Mouse (Mus musculus) neural tube, embryonic 12.5 days (tissue): ENCODE data around the gene Tbx3. TPM values are rescaled to one million over a fixed set of nuclear protein-coding genes. Genes with fewer than 3 reads are reported as not detected.
A peak's percentile ranks its signal among the peaks of the same experiment; 100 is the strongest.

Experiments
- ATAC-seq: fragments of 200-750 bp; cut with Nextera tagmentation; 2 replicates; pipeline ENCODE4 v1.8.0; 2017; ENCODE audit warnings: low read depth, mild to moderate bottlenecking, moderate TSS enrichment, moderate library complexity; ENCODE audit not compliant: low FRiP score
- H3K27ac ChIP-seq: fragments of 300-500 bp; sonication (generic); 2 replicates; pipeline ENCODE4 v1.5.1; 2016
- H3K27me3 ChIP-seq: fragments of 300-500 bp; sonication (generic); replicated peaks from 2 replicates; pipeline ENCODE4 v1.6.1; 2016; ENCODE audit warnings: mild to moderate bottlenecking
- H3K36me3 ChIP-seq: fragments of 300-500 bp; sonication (generic); 2 replicates; pipeline ENCODE4 v1.6.1; 2016; ENCODE audit warnings: mild to moderate bottlenecking
- H3K4me1 ChIP-seq: fragments of 300-500 bp; sonication (generic); 2 replicates; pipeline ENCODE4 v1.6.1; 2016
- H3K4me2 ChIP-seq: fragments of 300-500 bp; sonication (generic); replicated peaks from 2 replicates; pipeline ENCODE4 v1.6.1; 2016; ENCODE audit warnings: mild to moderate bottlenecking
- H3K4me3 ChIP-seq: fragments of 300-500 bp; sonication (generic); 2 replicates; pipeline ENCODE4 v1.5.1; 2016
- H3K9ac ChIP-seq: fragments of 300-500 bp; sonication (generic); 2 replicates; pipeline ENCODE4 v1.6.1; 2016; ENCODE audit warnings: mild to moderate bottlenecking
- H3K9me3 ChIP-seq: fragments of 300-500 bp; sonication (generic); 2 replicates; pipeline ENCODE4 v1.6.1; 2016; ENCODE audit warnings: mild to moderate bottlenecking
- WGBS: fragments of 180-500 bp; shearing (Covaris S2); methylation state at CpG from one replicate; pipeline ENCODE4 v1.1.7; 2016; 5-methylcytosine and 5-hydroxymethylcytosine counted together
- polyA plus RNA-seq: library from polyadenylated mRNA; unstranded; fragments of >200 nt; fragmentation: Nextera tagmentation; extraction: Ambion mirVana; gene quantifications from 2 replicates; pipeline ENCODE4 v1.2.1, GENCODE M21; 2016

The Tbx3 gene
- polyA plus RNA-seq, 1 experiment from 2014 or later: 11.0 TPM

DNA sequence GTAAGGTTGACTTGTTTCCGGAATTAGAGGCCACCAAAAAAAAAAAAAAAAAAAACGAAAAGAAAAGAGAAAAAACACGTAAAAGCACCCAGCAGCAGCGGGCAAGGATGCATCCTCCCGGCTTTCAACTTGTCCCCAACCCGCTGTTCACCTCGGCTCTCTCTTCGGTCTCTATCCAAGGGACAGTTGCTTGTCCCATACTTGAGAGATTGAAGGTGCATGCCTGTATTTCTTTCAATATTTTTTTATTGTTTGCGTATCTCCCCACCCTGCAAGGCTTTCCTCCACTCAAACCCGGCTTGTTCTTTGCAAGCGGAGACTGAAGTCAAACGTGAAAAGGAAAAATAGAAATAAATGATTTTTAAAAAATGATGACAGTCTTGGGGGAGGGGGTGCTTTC is 7.7 kb upstream of the Tbx3 start:
- WGBS: under 1% methylated on average over 12 of the region's 12 CpGs

DNA sequence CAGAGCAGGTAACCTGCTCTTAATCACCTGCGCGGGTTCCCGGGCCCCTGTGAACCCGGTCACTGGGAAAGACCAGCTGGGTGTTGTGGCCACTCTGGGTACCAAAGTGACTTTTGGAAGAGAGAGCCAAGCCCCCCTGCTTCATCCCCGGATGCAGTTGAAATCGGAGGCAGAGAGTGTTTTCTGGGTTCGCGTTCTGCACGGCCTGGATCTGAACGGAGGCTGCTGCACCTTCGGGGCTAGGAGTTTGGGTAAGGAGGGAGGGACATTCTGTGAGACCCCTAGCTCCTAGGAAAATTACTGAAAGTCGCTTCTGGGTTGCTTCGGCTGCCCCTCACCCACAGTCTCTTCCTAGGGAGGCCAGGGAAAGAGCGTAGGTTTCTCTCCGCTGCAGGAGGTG is 7.2 kb upstream of the Tbx3 start:
- Histone ChIP-seq H3K27me3 (peaks cover 97% of the 10 kb centered on the region), H3K4me3 (no peak overlapping the region), H3K36me3 (no peaks in the 10 kb centered on the region), H3K4me1 (no peaks in the 10 kb centered on the region), H3K4me2 (no peak overlapping the region), H3K27ac (no peak overlapping the region), H3K9ac (no peak overlapping the region), H3K9me3 (no peaks in the 10 kb centered on the region)
- ATAC-seq: no peak
- WGBS: 0% methylated on average over 15 of the region's 15 CpGs

More for the DNA sequence above, 7.7 kb upstream of the Tbx3 start:
- no peak overlapping the region for H3K4me3 ChIP-seq
- no peak overlapping the region for H3K27ac ChIP-seq
- peaks cover 97% of the 10 kb centered on the region for H3K27me3 ChIP-seq
- no peak overlapping the region for H3K4me2 ChIP-seq
- H3K4me1 ChIP-seq: no peaks in the 10 kb centered on the region
- H3K36me3 ChIP-seq: no peaks in the 10 kb centered on the region
- no peak overlapping the region for H3K9ac ChIP-seq
- ATAC-seq: no peak
- H3K9me3 ChIP-seq: no peaks in the 10 kb centered on the region

DNA sequence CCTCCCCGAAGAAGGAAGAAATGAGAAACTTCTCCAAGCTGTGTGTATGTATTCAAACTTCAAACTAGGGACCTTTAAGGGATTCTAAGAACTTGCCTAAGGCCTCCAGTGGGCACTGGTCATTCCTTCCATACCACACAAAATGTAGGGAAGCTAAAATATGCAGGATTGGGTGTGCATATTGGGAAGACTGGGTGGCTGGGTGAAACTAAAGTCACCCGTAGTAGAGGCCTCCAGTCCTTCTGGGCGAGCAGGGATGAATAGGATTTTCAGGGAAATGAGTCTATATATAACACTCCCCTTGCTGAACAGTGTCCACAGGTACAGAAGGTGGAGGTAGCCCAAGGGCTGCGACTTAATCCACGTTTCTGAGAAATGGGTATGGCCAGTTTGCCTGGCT is 6.7 kb upstream of the Tbx3 start:
- WGBS: 3% methylated on average over 5 of the region's 5 CpGs
- no peak overlapping the region for H3K4me2 ChIP-seq
- H3K9me3 ChIP-seq: no peaks in the 10 kb centered on the region
- H3K27me3 ChIP-seq: peaks cover 97% of the 10 kb centered on the region
- no peak overlapping the region for H3K9ac ChIP-seq
- no peaks in the 10 kb centered on the region for H3K36me3 ChIP-seq
- no peaks in the 10 kb centered on the region for H3K4me1 ChIP-seq
- H3K4me3 ChIP-seq: no peak overlapping the region
- ATAC-seq: no peak
- H3K27ac ChIP-seq: no peak overlapping the region

- Histone ChIP-seq H3K27me3 (peaks cover 97% of the 10 kb centered on the region), H3K9me3 (no peaks in the 10 kb centered on the region), H3K27ac (no peak overlapping the region), H3K4me3 (no peak overlapping the region), H3K4me1 (peaks cover 14% of the 10 kb centered on the region; the same call in 1 of the 2 replicates), H3K36me3 (no peaks in the 10 kb centered on the region), H3K9ac (no peak overlapping the region), H3K4me2 (no peak overlapping the region)
- WGBS: 4% methylated on average over 6 of the region's 6 CpGs
- ATAC-seq: no peak
Observed at GRCm38 (mm10) chr5:119665739-119666138, 4.7 kb upstream of the Tbx3 start.

DNA sequence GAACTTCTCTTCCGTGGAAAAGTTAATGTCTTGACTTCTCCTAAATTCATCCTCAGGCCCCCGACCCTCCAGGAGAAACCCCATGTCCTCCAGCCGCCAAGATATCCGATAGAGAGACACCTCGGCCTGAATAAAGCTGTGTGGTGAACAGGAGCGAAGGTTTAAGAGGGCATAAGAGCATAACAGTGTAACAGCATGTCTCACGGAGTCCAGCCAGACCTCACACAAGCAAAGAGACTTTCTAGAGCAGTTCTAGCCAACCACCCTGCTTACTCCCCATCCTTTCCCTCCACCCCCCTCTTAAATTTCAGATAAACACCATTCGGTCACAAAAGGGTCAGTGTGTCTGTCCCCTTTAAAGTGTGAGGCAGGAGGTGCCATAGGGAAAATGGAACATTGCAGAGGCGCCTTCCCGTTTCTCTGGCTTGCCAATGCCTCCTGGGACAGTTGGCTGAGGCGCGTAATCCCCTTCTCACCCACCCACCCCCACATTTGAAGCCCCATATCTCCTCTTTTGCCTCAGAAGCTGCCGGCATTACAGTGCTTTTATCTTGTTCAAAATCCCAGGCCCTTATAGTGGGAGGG is 3.0 kb upstream of the Tbx3 start:
- no peak overlapping the region for H3K4me2 ChIP-seq
- no peak overlapping the region for H3K4me3 ChIP-seq
- H3K9me3 ChIP-seq: no peaks in the 10 kb centered on the region
- no peak overlapping the region for H3K9ac ChIP-seq
- no peak for ATAC-seq
- H3K36me3 ChIP-seq: no peaks in the 10 kb centered on the region
- WGBS: 2% methylated on average over 13 of the region's 13 CpGs
- H3K27ac ChIP-seq: no peak overlapping the region
- H3K27me3 ChIP-seq: peaks cover 98% of the 10 kb centered on the region
- peaks cover 16% of the 10 kb centered on the region; the same call in 1 of the 2 replicates for H3K4me1 ChIP-seq

GRCm38 (mm10) chr5:119668191-119668912 is 2.1 kb upstream of the Tbx3 start:
- Histone ChIP-seq H3K36me3 (no peaks in the 10 kb centered on the region), H3K4me3 (no peak overlapping the region), H3K4me1 (peaks cover 16% of the 10 kb centered on the region; the same call in 1 of the 2 replicates), H3K9me3 (no peaks in the 10 kb centered on the region), H3K9ac (no peak overlapping the region), H3K4me2 (no peak overlapping the region; the same call in 1 of the 2 replicates), H3K27me3 (peaks cover 98% of the 10 kb centered on the region), H3K27ac (no peak overlapping the region)
- no peak for ATAC-seq
- WGBS: 1% methylated on average over 34 of the region's 34 CpGs

- Histone ChIP-seq H3K27me3 (peaks cover 98% of the 10 kb centered on the region), H3K27ac (no peak overlapping the region)
- ATAC-seq: no peak
Observed at GRCm38 (mm10) chr5:119668913-119669411, 1.5 kb upstream of the Tbx3 start.

DNA sequence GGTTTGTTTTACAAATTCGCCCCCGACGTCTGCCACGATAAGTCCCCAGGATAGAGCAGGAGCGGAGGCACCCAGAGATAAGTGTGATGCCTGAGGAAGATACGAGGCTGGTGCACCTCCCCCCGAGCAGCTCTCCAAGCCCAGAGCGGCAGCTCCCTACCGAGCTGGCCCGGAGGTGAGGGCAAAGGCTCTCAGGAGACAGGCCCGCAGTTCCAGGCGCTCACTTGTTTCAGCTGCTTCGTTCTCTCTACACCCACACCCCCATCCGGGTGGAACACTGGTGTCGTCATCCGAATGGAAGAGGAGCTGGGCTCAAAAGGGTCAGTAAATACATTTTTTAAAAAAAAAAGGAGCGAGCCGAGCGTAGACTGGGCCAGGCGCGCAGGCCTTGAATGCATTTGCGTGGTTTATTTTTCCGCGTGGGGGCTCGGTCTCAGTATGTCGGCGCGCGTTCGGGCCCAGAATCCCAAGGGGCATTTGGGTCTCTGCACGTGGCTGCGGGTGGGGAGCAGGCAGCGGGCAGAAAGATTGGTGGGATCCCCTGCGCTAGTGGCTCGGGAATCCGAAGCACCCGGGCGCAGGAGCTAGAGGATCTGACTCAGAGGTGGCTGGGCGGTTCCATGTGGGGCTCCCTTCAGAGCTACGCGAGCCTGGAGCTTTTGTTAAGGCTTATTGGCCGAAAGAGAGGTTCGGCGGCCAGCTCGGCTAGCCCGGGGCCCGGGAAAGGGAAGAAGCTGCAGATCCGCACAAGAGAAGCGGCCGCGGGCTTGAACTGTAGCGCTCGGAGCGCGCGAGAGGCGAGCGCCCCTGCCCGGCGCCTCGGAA is 516 bp upstream of the Tbx3 start:
- Histone ChIP-seq H3K9me3 (no peaks in the 10 kb centered on the region), H3K4me1 (peaks cover 16% of the 10 kb centered on the region; the same call in 1 of the 2 replicates), H3K9ac (peak overlapping the region; percentile 36; the same call in 1 of the 2 replicates), H3K27me3 (peaks cover 98% of the 10 kb centered on the region), H3K4me3 (peak overlapping the region; percentile 29), H3K27ac (no peak overlapping the region; the same call in 1 of the 2 replicates), H3K4me2 (peak overlapping the region; percentile 60), H3K36me3 (no peaks in the 10 kb centered on the region)
- WGBS: under 1% methylated on average over 61 of the region's 61 CpGs
- ATAC-seq: no peak

More at GRCm38 (mm10) chr5:119668913-119669411, 1.5 kb upstream of the Tbx3 start:
- no peaks in the 10 kb centered on the region for H3K36me3 ChIP-seq
- H3K4me3 ChIP-seq: no peak overlapping the region
- peak overlapping the region; percentile 60 for H3K4me2 ChIP-seq
- no peak overlapping the region for H3K9ac ChIP-seq
- peaks cover 16% of the 10 kb centered on the region; the same call in 1 of the 2 replicates for H3K4me1 ChIP-seq
- WGBS: 1% methylated on average over 17 of the region's 18 CpGs
- H3K9me3 ChIP-seq: no peaks in the 10 kb centered on the region

DNA sequence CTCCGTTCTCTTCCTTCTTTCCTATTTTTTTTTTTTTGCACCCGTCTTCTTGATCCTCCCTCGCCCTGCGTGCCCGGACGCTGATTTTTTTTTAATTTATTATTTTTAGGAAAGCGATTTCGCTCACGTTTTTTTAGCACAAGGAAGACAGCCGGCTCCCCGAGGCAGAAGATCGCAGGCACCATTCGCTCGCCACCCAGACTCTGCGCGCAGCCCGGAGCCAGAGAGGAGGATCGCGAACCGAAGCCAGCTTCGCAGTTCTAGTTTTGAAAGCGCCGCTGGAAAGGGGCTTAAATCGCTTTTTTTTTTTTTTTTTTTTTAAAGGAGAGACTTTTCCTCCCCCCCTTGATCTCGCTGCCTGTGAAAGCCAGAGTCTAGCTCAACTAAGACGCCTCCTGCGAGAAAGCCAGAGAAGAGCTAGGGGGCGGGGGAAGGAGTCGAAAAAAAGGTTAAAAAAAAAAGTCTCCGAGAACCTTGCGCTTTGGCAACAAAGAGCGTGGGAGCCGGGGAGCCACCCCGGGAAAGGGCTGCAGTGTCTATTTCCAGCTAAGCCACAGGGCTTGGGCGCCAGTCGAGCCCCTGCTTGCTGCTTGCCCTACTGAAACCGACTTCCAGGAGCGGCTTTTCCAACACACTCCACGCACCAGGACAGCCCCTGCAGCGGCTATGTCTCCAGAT is 794 bp downstream of the Tbx3 start:
- Histone ChIP-seq H3K27me3 (peaks cover 98% of the 10 kb centered on the region), H3K9ac (0 out of 2 replicates have a peak overlapping the region, but pooled peaks have one; percentile 48), H3K27ac (no peak overlapping the region), H3K36me3 (no peaks in the 10 kb centered on the region), H3K4me2 (peak overlapping the region; percentile 60), H3K9me3 (no peaks in the 10 kb centered on the region), H3K4me3 (peak overlapping the region; percentile 29), H3K4me1 (peaks cover 16% of the 10 kb centered on the region; the same call in 1 of the 2 replicates)
- WGBS: under 1% methylated on average over 40 of the region's 40 CpGs
- ATAC-seq: no peak

DNA sequence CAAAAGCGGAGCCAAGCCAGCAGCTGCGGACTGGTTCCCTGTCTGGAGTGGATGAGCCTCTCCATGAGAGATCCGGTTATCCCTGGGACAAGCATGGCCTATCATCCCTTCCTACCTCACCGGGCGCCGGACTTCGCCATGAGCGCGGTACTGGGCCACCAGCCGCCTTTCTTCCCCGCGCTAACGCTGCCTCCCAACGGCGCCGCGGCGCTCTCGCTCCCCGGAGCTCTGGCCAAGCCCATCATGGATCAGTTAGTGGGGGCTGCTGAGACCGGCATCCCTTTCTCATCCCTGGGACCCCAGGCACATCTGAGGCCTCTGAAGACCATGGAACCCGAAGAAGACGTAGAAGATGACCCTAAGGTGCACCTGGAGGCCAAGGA is 1.5 kb downstream of the Tbx3 start:
- Histone ChIP-seq H3K4me1 (peaks cover 16% of the 10 kb centered on the region; the same call in 1 of the 2 replicates), H3K9ac (peak overlapping the region; percentile 48; the same call in 1 of the 2 replicates), H3K27me3 (peaks cover 98% of the 10 kb centered on the region), H3K27ac (no peak overlapping the region), H3K9me3 (no peaks in the 10 kb centered on the region), H3K4me3 (peak overlapping the region; percentile 31), H3K36me3 (no peaks in the 10 kb centered on the region), H3K4me2 (peak overlapping the region; percentile 60)
- under 1% methylated on average over 23 of the region's 23 CpGs for WGBS
- no peak for ATAC-seq

- Histone ChIP-seq H3K4me2 (peak overlapping the region; percentile 60), H3K9me3 (no peaks in the 10 kb centered on the region), H3K4me1 (peaks cover 16% of the 10 kb centered on the region; the same call in 1 of the 2 replicates), H3K36me3 (no peaks in the 10 kb centered on the region), H3K27ac (no peak overlapping the region), H3K9ac (no peak overlapping the region; the same call in 1 of the 2 replicates), H3K4me3 (peak overlapping the region; percentile 31), H3K27me3 (peaks cover 98% of the 10 kb centered on the region)
- ATAC-seq: no peak
- WGBS: 2% methylated on average over 19 of the region's 19 CpGs
Observed at GRCm38 (mm10) chr5:119672348-119672983, 2.0 kb downstream of the Tbx3 start.
